Mouse (Mus musculus) fat pad, adult 2 months (tissue): ENCODE measurements at regions not wholly inside any gene's neighbourhood (a gene's known extent, or its start where the extent isn't known, plus 50 kb on each side); places are given as distances from the start of the nearest gene placed in this dataset.

Experiments
- DNase-seq: peaks from one replicate; pipeline ENCODE4 v3.0.0-alpha.2; 2011; ENCODE audit warnings: low read depth, low spot score; ENCODE audit errors: extremely low read depth

- DNase-seq, result no peak
These were observed 101.6 kb downstream of the Tmem17 start for GRCm38 (mm10) chr11:22613500-22613899.

- no peak for DNase-seq
These were observed 105.5 kb downstream of the Tmem17 start for GRCm38 (mm10) chr11:22617204-22617874.

- DNase-seq, result no peak
These were observed 109.2 kb downstream of the Tmem17 start for GRCm38 (mm10) chr11:22620912-22621705.

GRCm38 (mm10) chr11:22621868-22622267 lies 110.0 kb downstream of the Tmem17 start:
- no peak for DNase-seq

GRCm38 (mm10) chr11:22622496-22622997 lies 110.7 kb downstream of the Tmem17 start:
- DNase-seq, result no peak

GRCm38 (mm10) chr11:22626407-22626806 lies 114.5 kb downstream of the Tmem17 start:
- DNase-seq, result no peak

- DNase-seq, result no peak
These were observed 116.6 kb downstream of the Tmem17 start for GRCm38 (mm10) chr11:22628497-22628896.

- peak; percentile 51 for DNase-seq
These were observed 117.1 kb downstream of the Tmem17 start for GRCm38 (mm10) chr11:22628979-22629378.

GRCm38 (mm10) chr11:22629581-22629980 lies 117.7 kb downstream of the Tmem17 start:
- peak; percentile 88 for DNase-seq

- DNase-seq, result no peak
These were observed 118.1 kb downstream of the Tmem17 start for GRCm38 (mm10) chr11:22629991-22630390.

GRCm38 (mm10) chr11:22630982-22631381 lies 119.1 kb downstream of the Tmem17 start:
- no peak for DNase-seq

GRCm38 (mm10) chr11:22631606-22632313 lies 119.9 kb downstream of the Tmem17 start:
- DNase-seq, result no peak

- peak; percentile 34 for DNase-seq
These were observed 120.4 kb downstream of the Tmem17 start for GRCm38 (mm10) chr11:22632314-22632700.

- DNase-seq, result peak; percentile 34
These were observed 121.1 kb downstream of the Tmem17 start for GRCm38 (mm10) chr11:22632988-22633387.

GRCm38 (mm10) chr11:22633961-22634360 lies 122.1 kb downstream of the Tmem17 start:
- DNase-seq, result no peak

- DNase-seq, result no peak
These were observed 123.1 kb downstream of the Tmem17 start for GRCm38 (mm10) chr11:22635021-22635420.

- peak; percentile 39 for DNase-seq
These were observed 124.4 kb downstream of the Tmem17 start for GRCm38 (mm10) chr11:22636321-22636720.

- peak; percentile 88 for DNase-seq
These were observed 125.1 kb downstream of the Tmem17 start for GRCm38 (mm10) chr11:22636761-22637557.

GRCm38 (mm10) chr11:22638171-22638570 lies 126.3 kb downstream of the Tmem17 start:
- DNase-seq, result no peak

GRCm38 (mm10) chr11:22638700-22639099 lies 126.8 kb downstream of the Tmem17 start:
- no peak for DNase-seq
